Mouse (Mus musculus): ENCODE measurements at regions not wholly inside any gene's neighbourhood (a gene's known extent, or its start where the extent isn't known, plus 50 kb on each side); places are given as distances from the start of the nearest gene placed in this dataset.

DNA sequence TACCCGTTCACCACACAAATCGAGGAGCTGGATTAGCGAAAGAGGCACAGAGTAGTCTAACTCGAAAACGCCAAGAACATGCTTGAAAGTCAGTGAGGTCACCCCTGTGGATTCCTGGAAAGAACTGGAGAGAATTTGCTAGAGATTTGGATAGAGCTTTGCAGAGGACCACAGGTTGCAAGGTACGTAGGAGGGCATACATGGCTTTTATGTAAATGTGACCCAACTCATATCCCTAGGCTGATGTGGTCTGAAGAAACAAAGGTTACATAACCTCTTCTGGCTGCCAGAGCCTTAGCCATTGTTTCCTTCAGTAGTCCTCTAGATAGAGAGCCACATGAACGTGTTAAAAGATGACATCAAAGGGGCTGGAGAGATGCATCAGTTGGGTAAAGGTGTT is 525.7 kb upstream of the Sox9 start:
- Histone ChIP-seq H3K27me3 (ENCODE audit: control insufficient read depth, insufficient read depth, low read length) (no peaks in the 10 kb centered on the region), H3K9me3 (replicated peaks; ENCODE audit: control insufficient read depth, low read length) (no peaks in the 10 kb centered on the region), H3K4me3 (ENCODE audit: low read depth, low read length) (no peak overlapping the region), H3K27ac (ENCODE audit: low read depth) (no peak overlapping the region), H3K36me3 (replicated peaks; ENCODE audit: control insufficient read depth, insufficient read depth, low read length) (no peaks in the 10 kb centered on the region), H3K9ac (replicated peaks; ENCODE audit: low read depth, low read length) (no peak overlapping the region), H3K4me2 (ENCODE audit: low read depth, low read length) (no peak overlapping the region), H3K4me1 (ENCODE audit: control insufficient read depth, insufficient read depth) (0 out of 2 replicates have a peak, but pooled peaks cover 3% of the 10 kb centered on the region)
- no peak for TF ChIP-seq EP300 (IDR thresholded peaks at IDR 0.05; ENCODE audit: low read depth)
- TF ChIP-seq CTCF (IDR thresholded peaks at IDR 0.05; ENCODE audit: low read depth): no peak
- WGBS: 81% methylated on average over 7 of the region's 7 CpGs
- DNase-seq (ENCODE audit: low spot score): no peak
- ATAC-seq (ENCODE audit: insufficient read depth, low read depth): no peak

DNA sequence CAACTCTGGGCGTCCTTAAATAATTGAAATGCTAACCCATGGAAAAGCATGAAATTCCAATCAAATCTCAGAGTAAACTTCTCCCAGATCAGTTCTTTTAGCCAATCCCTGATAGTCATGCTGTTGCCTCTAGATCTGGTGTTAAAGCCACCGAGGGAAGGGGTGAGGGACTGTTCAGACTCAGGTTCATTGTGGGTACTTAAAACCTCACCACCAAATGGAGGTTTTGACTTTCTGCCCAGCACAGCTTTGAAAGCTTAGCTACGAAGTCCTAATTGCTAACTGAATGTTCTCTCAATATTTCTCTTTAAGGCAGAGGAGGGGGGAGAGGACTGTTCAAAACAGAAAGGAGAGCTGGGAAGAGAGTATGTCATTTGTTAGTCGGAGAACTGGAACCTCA is 517.9 kb upstream of the Sox9 start:
- Histone ChIP-seq H3K36me3 (replicated peaks; ENCODE audit: control insufficient read depth, insufficient read depth, low read length) (no peaks in the 10 kb centered on the region), H3K27ac (ENCODE audit: low read depth) (no peak overlapping the region), H3K4me2 (ENCODE audit: low read depth, low read length) (no peak overlapping the region), H3K4me1 (ENCODE audit: control insufficient read depth, insufficient read depth) (0 out of 2 replicates have a peak, but pooled peaks cover 7% of the 10 kb centered on the region), H3K4me3 (ENCODE audit: low read depth, low read length) (no peak overlapping the region), H3K27me3 (ENCODE audit: control insufficient read depth, insufficient read depth, low read length) (no peaks in the 10 kb centered on the region), H3K9ac (replicated peaks; ENCODE audit: low read depth, low read length) (no peak overlapping the region), H3K9me3 (replicated peaks; ENCODE audit: control insufficient read depth, low read length) (no peaks in the 10 kb centered on the region)
- DNase-seq (ENCODE audit: low spot score) (no peak), ATAC-seq (ENCODE audit: insufficient read depth, low read depth) (no peak)
- TF ChIP-seq EP300 (IDR thresholded peaks at IDR 0.05; ENCODE audit: low read depth) (no peak), CTCF (IDR thresholded peaks at IDR 0.05; ENCODE audit: low read depth) (no peak)
- 70% methylated on average over 4 of the region's 4 CpGs for WGBS

DNA sequence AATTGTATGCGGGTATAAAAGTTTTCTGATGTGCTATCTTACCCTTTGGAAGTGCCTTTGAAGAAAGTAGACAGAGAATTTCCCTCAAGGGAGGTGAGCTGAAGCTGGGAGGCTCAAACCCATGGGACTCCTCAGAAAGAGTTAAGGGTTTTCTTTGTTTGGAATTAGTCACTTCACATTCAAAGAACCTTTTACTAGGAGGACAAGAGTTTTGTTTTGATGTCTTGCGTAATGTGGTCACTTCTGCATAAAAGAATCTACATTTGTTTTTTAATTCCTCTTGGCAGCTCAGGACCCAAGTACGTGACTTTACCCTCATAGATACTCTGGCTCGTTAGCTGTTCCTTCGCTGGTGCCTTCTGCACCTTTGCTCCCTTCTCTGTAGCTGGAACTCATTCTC is 511.1 kb upstream of the Sox9 start:
- no peaks in the 10 kb centered on the region for H3K4me1 ChIP-seq (ENCODE audit: control insufficient read depth, insufficient read depth)
- TF ChIP-seq CTCF (IDR thresholded peaks at IDR 0.05; ENCODE audit: low read depth) (no peak), EP300 (IDR thresholded peaks at IDR 0.05; ENCODE audit: low read depth) (no peak)
- WGBS: 84% methylated on average over 5 of the region's 5 CpGs
- no peak overlapping the region for H3K4me3 ChIP-seq (ENCODE audit: low read depth, low read length)
- H3K9ac ChIP-seq (replicated peaks; ENCODE audit: low read depth, low read length): no peak overlapping the region
- no peaks in the 10 kb centered on the region for H3K36me3 ChIP-seq (replicated peaks; ENCODE audit: control insufficient read depth, insufficient read depth, low read length)
- no peaks in the 10 kb centered on the region for H3K9me3 ChIP-seq (replicated peaks; ENCODE audit: control insufficient read depth, low read length)
- H3K27ac ChIP-seq (ENCODE audit: low read depth): no peak overlapping the region
- DNase-seq (ENCODE audit: low spot score): no peak
- no peak overlapping the region for H3K4me2 ChIP-seq (ENCODE audit: low read depth, low read length)
- no peaks in the 10 kb centered on the region for H3K27me3 ChIP-seq (ENCODE audit: control insufficient read depth, insufficient read depth, low read length)
- ATAC-seq (ENCODE audit: insufficient read depth, low read depth): no peak

DNA sequence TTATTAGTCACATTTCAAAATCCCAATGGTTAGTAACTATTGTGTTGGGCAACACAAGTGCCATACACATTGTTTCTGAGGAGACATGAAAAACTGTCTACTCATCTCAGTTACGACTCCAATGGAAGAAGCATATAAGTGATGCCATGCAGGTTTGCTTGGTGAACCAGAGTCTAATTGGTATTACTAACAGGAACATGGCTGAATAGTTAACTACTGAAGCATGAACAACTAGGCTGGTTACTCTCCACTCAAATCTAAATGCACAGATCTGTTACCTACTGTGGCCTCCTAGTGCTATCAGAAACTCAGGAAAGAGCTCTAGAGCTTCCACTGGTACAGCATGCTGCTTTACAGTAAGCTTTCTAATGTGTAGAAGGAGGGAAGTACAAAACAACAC is 503.5 kb upstream of the Sox9 start:
- Histone ChIP-seq H3K4me3 (ENCODE audit: low read depth, low read length) (no peak overlapping the region), H3K9ac (replicated peaks; ENCODE audit: low read depth, low read length) (no peak overlapping the region), H3K4me2 (ENCODE audit: low read depth, low read length) (no peak overlapping the region), H3K36me3 (replicated peaks; ENCODE audit: control insufficient read depth, insufficient read depth, low read length) (no peaks in the 10 kb centered on the region), H3K4me1 (ENCODE audit: control insufficient read depth, insufficient read depth) (no peaks in the 10 kb centered on the region), H3K9me3 (replicated peaks; ENCODE audit: control insufficient read depth, low read length) (no peaks in the 10 kb centered on the region), H3K27ac (ENCODE audit: low read depth) (no peak overlapping the region), H3K27me3 (ENCODE audit: control insufficient read depth, insufficient read depth, low read length) (no peaks in the 10 kb centered on the region)
- TF ChIP-seq EP300 (IDR thresholded peaks at IDR 0.05; ENCODE audit: low read depth) (no peak), CTCF (IDR thresholded peaks at IDR 0.05; ENCODE audit: low read depth) (no peak)
- DNase-seq (ENCODE audit: low spot score) (no peak), ATAC-seq (ENCODE audit: insufficient read depth, low read depth) (no peak)
- WGBS: 74% methylated on average over 1 of the region's 1 CpGs

DNA sequence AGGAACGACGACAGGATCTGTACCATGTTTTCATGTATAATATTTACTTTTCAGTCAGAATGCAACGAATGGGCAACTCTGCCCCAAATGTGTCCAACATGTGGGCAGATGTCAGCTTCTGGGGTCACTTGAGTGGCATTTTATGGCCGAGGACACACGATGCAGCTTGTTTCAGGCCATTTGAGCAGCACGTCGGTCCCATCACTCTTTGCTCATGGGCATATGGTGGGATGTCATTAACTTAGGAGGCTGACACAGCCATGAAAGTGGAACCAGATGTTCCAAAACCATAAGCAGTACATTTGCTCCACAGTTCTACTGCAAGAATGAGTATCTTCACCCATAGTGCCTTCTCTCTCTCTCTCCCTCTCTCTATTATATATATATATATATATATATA is 499.1 kb upstream of the Sox9 start:
- no peak for ATAC-seq (ENCODE audit: insufficient read depth, low read depth)
- Histone ChIP-seq H3K27me3 (ENCODE audit: control insufficient read depth, insufficient read depth, low read length) (no peaks in the 10 kb centered on the region), H3K27ac (ENCODE audit: low read depth) (no peak overlapping the region), H3K36me3 (replicated peaks; ENCODE audit: control insufficient read depth, insufficient read depth, low read length) (no peaks in the 10 kb centered on the region), H3K9ac (replicated peaks; ENCODE audit: low read depth, low read length) (no peak overlapping the region), H3K4me1 (ENCODE audit: control insufficient read depth, insufficient read depth) (no peaks in the 10 kb centered on the region), H3K9me3 (replicated peaks; ENCODE audit: control insufficient read depth, low read length) (no peaks in the 10 kb centered on the region), H3K4me3 (ENCODE audit: low read depth, low read length) (no peak overlapping the region), H3K4me2 (ENCODE audit: low read depth, low read length) (no peak overlapping the region)
- no peak for DNase-seq (ENCODE audit: low spot score)
- TF ChIP-seq EP300 (IDR thresholded peaks at IDR 0.05; ENCODE audit: low read depth) (no peak), CTCF (IDR thresholded peaks at IDR 0.05; ENCODE audit: low read depth) (no peak)
- 80% methylated on average over 7 of the region's 7 CpGs for WGBS

DNA sequence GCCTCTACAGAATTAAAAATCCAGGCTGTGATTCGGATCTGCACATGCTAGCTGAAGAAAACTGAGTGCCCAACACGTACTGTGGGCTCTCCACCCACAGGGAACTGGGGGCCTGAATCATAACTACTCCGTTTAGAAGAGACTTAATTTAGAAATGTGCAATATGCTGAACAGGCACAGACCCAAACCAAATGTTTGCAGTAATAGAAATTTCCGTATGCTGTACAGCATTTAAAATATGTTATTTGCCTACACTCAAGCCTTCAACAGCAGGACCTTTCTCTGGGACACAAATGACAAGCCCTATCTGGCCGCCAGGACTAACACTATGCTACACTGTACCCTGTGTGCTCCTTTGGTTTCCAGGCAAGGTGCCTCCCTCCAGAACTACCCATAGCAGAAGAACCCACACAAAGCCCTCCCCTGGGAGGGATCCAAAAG is 483.1 kb upstream of the Sox9 start:
- Histone ChIP-seq H3K4me3 (ENCODE audit: low read depth, low read length) (no peak overlapping the region), H3K27me3 (ENCODE audit: control insufficient read depth, insufficient read depth, low read length) (no peaks in the 10 kb centered on the region), H3K4me1 (ENCODE audit: control insufficient read depth, insufficient read depth) (no peaks in the 10 kb centered on the region), H3K27ac (ENCODE audit: low read depth) (no peak overlapping the region), H3K36me3 (replicated peaks; ENCODE audit: control insufficient read depth, insufficient read depth, low read length) (no peaks in the 10 kb centered on the region), H3K9ac (replicated peaks; ENCODE audit: low read depth, low read length) (no peak overlapping the region), H3K4me2 (ENCODE audit: low read depth, low read length) (no peak overlapping the region), H3K9me3 (replicated peaks; ENCODE audit: control insufficient read depth, low read length) (no peaks in the 10 kb centered on the region)
- ATAC-seq (ENCODE audit: insufficient read depth, low read depth) (no peak), DNase-seq (ENCODE audit: low spot score) (no peak)
- WGBS: 62% methylated on average over 5 of the region's 5 CpGs
- TF ChIP-seq EP300 (IDR thresholded peaks at IDR 0.05; ENCODE audit: low read depth) (no peak), CTCF (IDR thresholded peaks at IDR 0.05; ENCODE audit: low read depth) (no peak)
